Mouse (Mus musculus) hindbrain, embryonic 11.5 days (tissue): ENCODE data around the gene Sbno2. TPM values are rescaled to one million over a fixed set of nuclear protein-coding genes. Genes with fewer than 3 reads are reported as not detected.
A peak's percentile ranks its signal among the peaks of the same experiment; 100 is the strongest.

ENCODE experiments used
- ATAC-seq: fragments of 200-750 bp; cut with Nextera tagmentation; 2 replicates; pipeline ENCODE4 v1.8.0; 2017; ENCODE audit warnings: mild to moderate bottlenecking, moderate TSS enrichment, moderate library complexity; ENCODE audit not compliant: low FRiP score
- DNase-seq: peaks from one replicate; pipeline ENCODE4 v3.0.0-alpha.2; 2015; ENCODE audit warnings: low spot score
- H3K27ac ChIP-seq: fragments of 300-500 bp; sonication (generic); 2 replicates; pipeline ENCODE4 v1.5.1; 2014; ENCODE audit warnings: mild to moderate bottlenecking, low read depth, low read length
- H3K27me3 ChIP-seq: fragments of 300-500 bp; sonication (generic); 2 replicates; pipeline ENCODE4 v1.6.1; 2014; ENCODE audit warnings: mild to moderate bottlenecking, low read length, moderate library complexity, mixed read lengths; ENCODE audit not compliant: control insufficient read depth, insufficient read depth
- H3K36me3 ChIP-seq: fragments of 300-500 bp; sonication (generic); 2 replicates; pipeline ENCODE4 v1.6.1; 2014; ENCODE audit warnings: mild to moderate bottlenecking, low read length, moderate library complexity, mixed read lengths; ENCODE audit not compliant: control insufficient read depth, insufficient read depth
- H3K4me1 ChIP-seq: fragments of 300-500 bp; sonication (generic); replicated peaks from 2 replicates; pipeline ENCODE4 v1.6.1; 2014; ENCODE audit warnings: low read length, mixed read lengths; ENCODE audit not compliant: control insufficient read depth, insufficient read depth
- H3K4me2 ChIP-seq: fragments of 300-500 bp; sonication (generic); replicated peaks from 2 replicates; pipeline ENCODE4 v1.6.1; 2014; ENCODE audit warnings: mild to moderate bottlenecking, low read depth, low read length
- H3K4me3 ChIP-seq: fragments of 300-500 bp; sonication (generic); 2 replicates; pipeline ENCODE4 v1.5.1; 2014; ENCODE audit warnings: low read depth, low read length
- H3K9ac ChIP-seq: fragments of 300-500 bp; sonication (generic); 2 replicates; pipeline ENCODE4 v1.6.1; 2014; ENCODE audit warnings: low read depth, low read length
- H3K9me3 ChIP-seq: fragments of 300-500 bp; sonication (generic); 2 replicates; pipeline ENCODE4 v1.6.1; 2016; ENCODE audit warnings: low read length; ENCODE audit not compliant: control insufficient read depth
- WGBS: fragments of 180-500 bp; shearing (Covaris S2); extraction: QIAGEN DNeasy Blood & Tissue Kit; methylation state at CpG from one replicate; pipeline ENCODE4 v1.1.7; 2014; 5-methylcytosine and 5-hydroxymethylcytosine counted together
- polyA plus RNA-seq: library from polyadenylated mRNA; unstranded; fragments of >200 nt; fragmentation: Nextera tagmentation; extraction: Ambion mirVana; gene quantifications from 2 replicates; pipeline ENCODE4 v1.2.1, GENCODE M21; 2014

Sbno2 gene
- polyA plus RNA-seq, 1 experiment from 2014 or later: 9.5 TPM

GRCm38 (mm10) chr10:80138553-80139438 is 33.4 kb upstream of the Sbno2 start, which contains the start of gene Atp5d:
TSS of gene Atp5d (plus strand) at chr10:80138632.
- Histone ChIP-seq H3K4me2 (peak within 1 kb of the TSS; percentile 99), H3K27me3 (peaks cover 23% of the 10 kb centered on the region), H3K9me3 (no peaks in the 10 kb centered on the region), H3K27ac (peak within 1 kb of the TSS; percentile 93), H3K4me3 (peak within 1 kb of the TSS; percentile 80), H3K36me3 (no peaks in the 10 kb centered on the region), H3K9ac (peak within 1 kb of the TSS; percentile 85), H3K4me1 (peaks cover 24% of the 10 kb centered on the region)
- WGBS: under 1% methylated on average over 65 of the region's 94 CpGs
- DNase-seq (peak; percentile 71), ATAC-seq (peak; percentile 5; the same call in 1 of the 2 replicates)

- Histone ChIP-seq H3K4me1 (peaks cover 23% of the 10 kb centered on the region; the same call in 1 of the 2 replicates), H3K4me3 (peak overlapping the region; percentile 80), H3K4me2 (peak overlapping the region; percentile 99), H3K27me3 (peaks cover 23% of the 10 kb centered on the region), H3K36me3 (no peaks in the 10 kb centered on the region), H3K27ac (peak overlapping the region; percentile 93), H3K9ac (peak overlapping the region; percentile 85), H3K9me3 (no peaks in the 10 kb centered on the region)
- 8% methylated on average over 27 of the region's 33 CpGs for WGBS
- DNase-seq: peak; percentile 59
- no peak for ATAC-seq
These were observed 32.5 kb upstream of the Sbno2 start for GRCm38 (mm10) chr10:80137626-80138552.

GRCm38 (mm10) chr10:80136952-80137625 is 31.7 kb upstream of the Sbno2 start:
- H3K27ac ChIP-seq: 0 out of 2 replicates have a peak overlapping the region, but pooled peaks have one; percentile 93
- peak; percentile 51 for DNase-seq
- H3K9ac ChIP-seq: peak overlapping the region; percentile 85
- H3K4me2 ChIP-seq: peak overlapping the region; percentile 99
- H3K4me1 ChIP-seq: peaks cover 20% of the 10 kb centered on the region
- H3K4me3 ChIP-seq: peak overlapping the region; percentile 80
- WGBS: 3% methylated on average over 29 of the region's 29 CpGs
- ATAC-seq: no peak
- no peaks in the 10 kb centered on the region for H3K9me3 ChIP-seq
- no peaks in the 10 kb centered on the region for H3K36me3 ChIP-seq
- H3K27me3 ChIP-seq: peaks cover 23% of the 10 kb centered on the region

GRCm38 (mm10) chr10:80136179-80136951 is 31.0 kb upstream of the Sbno2 start:
- Histone ChIP-seq H3K4me3 (peak overlapping the region; percentile 80), H3K9me3 (no peaks in the 10 kb centered on the region), H3K36me3 (no peaks in the 10 kb centered on the region), H3K27me3 (peaks cover 23% of the 10 kb centered on the region), H3K9ac (0 out of 2 replicates have a peak overlapping the region, but pooled peaks have one; percentile 85), H3K27ac (no peak overlapping the region), H3K4me2 (peak overlapping the region; percentile 99), H3K4me1 (peaks cover 28% of the 10 kb centered on the region)
- 19% methylated on average over 26 of the region's 49 CpGs for WGBS
- ATAC-seq: no peak
- DNase-seq: peak; percentile 23

GRCm38 (mm10) chr10:80135641-80136040 is 30.3 kb upstream of the Sbno2 start:
- Histone ChIP-seq H3K9ac (no peak overlapping the region), H3K27me3 (peaks cover 23% of the 10 kb centered on the region)

GRCm38 (mm10) chr10:80135161-80135560 is 29.8 kb upstream of the Sbno2 start:
- H3K9ac ChIP-seq: no peak overlapping the region
- no peaks in the 10 kb centered on the region for H3K9me3 ChIP-seq
- H3K4me3 ChIP-seq: no peak overlapping the region
- 89% methylated on average over 10 of the region's 10 CpGs for WGBS
- no peak overlapping the region for H3K27ac ChIP-seq
- no peak overlapping the region for H3K4me2 ChIP-seq
- ATAC-seq (no peak), DNase-seq (no peak)
- peaks cover 6% of the 10 kb centered on the region for H3K36me3 ChIP-seq
- H3K4me1 ChIP-seq: peaks cover 30% of the 10 kb centered on the region
- H3K27me3 ChIP-seq: peaks cover 23% of the 10 kb centered on the region

More at GRCm38 (mm10) chr10:80135641-80136040, 30.3 kb upstream of the Sbno2 start:
- Histone ChIP-seq H3K36me3 (peaks cover 2% of the 10 kb centered on the region; the same call in 1 of the 2 replicates), H3K27ac (no peak overlapping the region), H3K9me3 (no peaks in the 10 kb centered on the region), H3K4me3 (no peak overlapping the region), H3K4me2 (no peak overlapping the region), H3K4me1 (peaks cover 30% of the 10 kb centered on the region)
- 97% methylated on average over 1 of the region's 1 CpGs for WGBS
- no peak for ATAC-seq
- DNase-seq: no peak

- Histone ChIP-seq H3K27ac (no peak overlapping the region), H3K4me1 (peaks cover 30% of the 10 kb centered on the region), H3K9me3 (no peaks in the 10 kb centered on the region), H3K36me3 (peaks cover 7% of the 10 kb centered on the region), H3K9ac (no peak overlapping the region), H3K27me3 (peaks cover 22% of the 10 kb centered on the region), H3K4me3 (no peak overlapping the region), H3K4me2 (no peak overlapping the region)
- ATAC-seq (no peak), DNase-seq (no peak)
- 90% methylated on average over 9 of the region's 9 CpGs for WGBS
These were observed 29.1 kb upstream of the Sbno2 start for GRCm38 (mm10) chr10:80134421-80134820.
